Mouse (Mus musculus) midbrain, postnatal 0 days (tissue): ENCODE results near the gene Gal. TPM values are rescaled to one million over a fixed set of nuclear protein-coding genes. Genes with fewer than 3 reads are reported as not detected.
A peak's percentile ranks its signal among the peaks of the same experiment; 100 is the strongest.

Experiments used
- ATAC-seq: fragments of 200-750 bp; cut with Nextera tagmentation; 2 replicates; pipeline ENCODE4 v1.8.0; 2017; ENCODE audit warnings: moderate number of reproducible peaks, mild to moderate bottlenecking, moderate TSS enrichment, moderate library complexity; ENCODE audit not compliant: low FRiP score
- DNase-seq: peaks from one replicate; pipeline ENCODE4 v3.0.0-alpha.2; 2015; ENCODE audit warnings: low spot score
- H3K27ac ChIP-seq: fragments of 300-500 bp; sonication (generic); 2 replicates; pipeline ENCODE4 v1.5.1; 2014; ENCODE audit warnings: low read depth, mild to moderate bottlenecking, low read length, mixed read lengths
- H3K27me3 ChIP-seq: fragments of 300-500 bp; sonication (generic); 2 replicates; pipeline ENCODE4 v1.6.1; 2014; ENCODE audit warnings: low read length, control low read depth, mixed read lengths; ENCODE audit not compliant: insufficient read depth
- H3K36me3 ChIP-seq: fragments of 300-500 bp; sonication (generic); 2 replicates; pipeline ENCODE4 v1.6.1; 2014; ENCODE audit warnings: low read length, control low read depth, mixed read lengths; ENCODE audit not compliant: insufficient read depth
- H3K4me1 ChIP-seq: fragments of 300-500 bp; sonication (generic); 2 replicates; pipeline ENCODE4 v1.6.1; 2014; ENCODE audit warnings: mild to moderate bottlenecking, control low read depth, antibody characterized with exemption, low read length, mixed read lengths; ENCODE audit not compliant: insufficient read depth
- H3K4me2 ChIP-seq: fragments of 300-500 bp; sonication (generic); 2 replicates; pipeline ENCODE4 v1.6.1; 2014; ENCODE audit warnings: low read depth, mild to moderate bottlenecking, low read length, mixed read lengths; ENCODE audit not compliant: poor library complexity, severe bottlenecking
- H3K4me3 ChIP-seq: fragments of 300-500 bp; sonication (generic); 2 replicates; pipeline ENCODE4 v1.5.1; 2014; ENCODE audit warnings: low read depth, mild to moderate bottlenecking, low read length, moderate library complexity
- H3K9ac ChIP-seq: fragments of 300-500 bp; sonication (generic); replicated peaks from 2 replicates; pipeline ENCODE4 v1.6.1; 2014; ENCODE audit warnings: mild to moderate bottlenecking, low read length, moderate library complexity, mixed read lengths; ENCODE audit not compliant: poor library complexity, severe bottlenecking
- H3K9me3 ChIP-seq: fragments of 300-500 bp; sonication (generic); 2 replicates; pipeline ENCODE4 v1.6.1; 2016; ENCODE audit warnings: low read length, control low read depth
- CTCF ChIP-seq: IDR thresholded peaks from 2 replicates; pipeline ENCODE4 v1.5.1; 2016; ENCODE audit warnings: antibody characterized with exemption, mild to moderate bottlenecking
- WGBS: fragments of 180-500 bp; shearing (Covaris S2); extraction: QIAGEN DNeasy Blood & Tissue Kit; methylation state at CpG from one replicate; pipeline ENCODE4 v1.1.7; 2014; 5-methylcytosine and 5-hydroxymethylcytosine counted together
- polyA plus RNA-seq: library from polyadenylated mRNA; unstranded; fragments of >200 nt; fragmentation: Nextera tagmentation; extraction: Ambion mirVana; gene quantifications from 2 replicates; pipeline ENCODE4 v1.2.1, GENCODE M21; 2015
- total RNA-seq: library from RNA; depleted of rRNA; stranded (reverse); fragments of >200 nt; gene quantifications from 2 replicates; pipeline ENCODE4 v1.2.3, GENCODE M21; 2014

The Gal gene
- total and polyA plus RNA-seq, 2 experiments from 2014 or later, result 1.9 to 30.0 TPM

DNA sequence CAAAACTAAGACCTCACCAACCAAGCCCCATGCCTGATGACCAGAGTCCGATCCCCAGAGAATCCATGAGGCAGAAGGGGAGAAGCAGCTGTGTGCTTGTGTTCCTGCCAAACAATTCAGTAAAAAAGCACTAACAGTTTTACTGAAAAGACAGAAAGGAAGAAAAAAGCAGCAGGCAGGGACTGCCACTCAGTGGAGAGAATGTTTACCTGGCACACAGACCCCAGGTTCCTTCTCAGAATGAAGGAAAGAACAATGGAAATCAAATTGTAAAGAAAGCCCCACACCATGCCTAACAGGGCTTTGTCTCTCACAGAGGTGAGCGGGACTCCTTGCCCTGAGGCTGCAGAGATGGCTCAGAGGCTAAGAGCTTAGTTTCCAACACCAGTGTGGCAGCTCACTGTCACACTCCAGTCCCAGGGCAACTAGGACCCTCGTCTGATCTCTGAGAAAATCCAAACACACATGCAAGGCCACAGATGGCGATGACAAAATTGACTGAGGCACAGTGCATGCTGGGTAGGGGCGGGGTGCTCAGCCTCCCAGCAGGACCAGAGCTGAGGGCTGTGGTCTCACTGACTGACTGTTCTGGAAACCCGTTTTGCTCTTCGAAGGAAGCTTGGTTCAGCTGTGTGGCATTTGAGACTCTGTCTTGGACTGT, 14.9 kb upstream of the Gal start:
- H3K4me1 ChIP-seq, result 0 out of 2 replicates have a peak, but pooled peaks cover 2% of the 10 kb centered on the region
- no peak overlapping the region for H3K9ac ChIP-seq
- no peak overlapping the region for H3K4me3 ChIP-seq
- WGBS, result 41% methylated on average over 7 of the region's 7 CpGs
- no peaks in the 10 kb centered on the region for H3K27me3 ChIP-seq
- no peak overlapping the region for H3K4me2 ChIP-seq
- H3K27ac ChIP-seq, result no peak overlapping the region
- peak; percentile 59 for TF ChIP-seq CTCF
- no peaks in the 10 kb centered on the region for H3K9me3 ChIP-seq
- ATAC-seq (no peak), DNase-seq (peak; percentile 55)
- no peaks in the 10 kb centered on the region for H3K36me3 ChIP-seq

GRCm38 (mm10) chr19:3428057-3428830, 13.9 kb upstream of the Gal start:
- H3K27ac ChIP-seq, result no peak overlapping the region

DNA sequence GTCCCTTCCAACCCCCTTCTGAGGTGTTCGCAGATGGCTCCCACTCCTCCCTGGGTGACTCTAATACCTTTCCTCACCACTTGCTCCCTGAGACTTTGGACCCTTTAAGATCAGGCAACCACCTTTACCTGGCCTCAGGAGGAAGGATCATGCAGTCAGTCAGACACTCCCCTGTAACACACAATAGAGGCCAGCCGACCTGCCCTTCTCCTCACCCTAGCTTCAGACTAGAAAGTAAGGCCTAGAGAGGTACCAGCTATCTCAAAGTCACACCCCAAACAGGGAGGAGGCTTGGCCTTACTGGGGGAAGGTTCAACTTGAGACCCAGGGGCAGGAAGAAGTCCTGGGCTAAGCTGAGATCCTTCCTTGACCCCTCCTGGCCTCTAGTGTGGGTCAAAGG, 9.9 kb upstream of the Gal start:
- no peak overlapping the region for H3K4me3 ChIP-seq
- 84% methylated on average over 2 of the region's 2 CpGs for WGBS
- DNase-seq (no peak), ATAC-seq (no peak)
- H3K9ac ChIP-seq, result no peak overlapping the region
- no peaks in the 10 kb centered on the region for H3K36me3 ChIP-seq
- H3K27ac ChIP-seq, result no peak overlapping the region
- no peaks in the 10 kb centered on the region for H3K27me3 ChIP-seq
- H3K9me3 ChIP-seq, result no peaks in the 10 kb centered on the region
- H3K4me1 ChIP-seq, result no peaks in the 10 kb centered on the region
- no peak overlapping the region for H3K4me2 ChIP-seq
- no peak for TF ChIP-seq CTCF

More at GRCm38 (mm10) chr19:3428057-3428830, 13.9 kb upstream of the Gal start:
- WGBS, result 85% methylated on average over 15 of the region's 15 CpGs
- no peak for TF ChIP-seq CTCF
- peak; percentile 24 for DNase-seq
- no peak for ATAC-seq
- Histone ChIP-seq H3K4me1 (0 out of 2 replicates have a peak, but pooled peaks cover 2% of the 10 kb centered on the region), H3K9ac (no peak overlapping the region), H3K9me3 (no peaks in the 10 kb centered on the region), H3K4me2 (no peak overlapping the region), H3K4me3 (no peak overlapping the region), H3K27me3 (no peaks in the 10 kb centered on the region), H3K36me3 (no peaks in the 10 kb centered on the region)

GRCm38 (mm10) chr19:3422981-3423380, 8.6 kb upstream of the Gal start:
- Histone ChIP-seq H3K4me2 (no peak overlapping the region), H3K36me3 (no peaks in the 10 kb centered on the region), H3K4me1 (no peaks in the 10 kb centered on the region), H3K9ac (no peak overlapping the region), H3K9me3 (no peaks in the 10 kb centered on the region), H3K27me3 (no peaks in the 10 kb centered on the region), H3K27ac (no peak overlapping the region), H3K4me3 (no peak overlapping the region)
- TF ChIP-seq CTCF, result no peak
- ATAC-seq (no peak), DNase-seq (no peak)
- 59% methylated on average over 4 of the region's 4 CpGs for whole genome bisulfite sequencing

- no peak overlapping the region for H3K9ac ChIP-seq
- H3K9me3 ChIP-seq, result no peaks in the 10 kb centered on the region
- H3K27me3 ChIP-seq, result no peaks in the 10 kb centered on the region
- no peak for TF ChIP-seq CTCF
- H3K36me3 ChIP-seq, result no peaks in the 10 kb centered on the region
- DNase-seq (peak; percentile 31), ATAC-seq (no peak)
- H3K4me3 ChIP-seq, result no peak overlapping the region
- no peak overlapping the region for H3K4me2 ChIP-seq
- H3K27ac ChIP-seq, result no peak overlapping the region
- WGBS, result 32% methylated on average over 6 of the region's 6 CpGs
- H3K4me1 ChIP-seq, result no peaks in the 10 kb centered on the region
Measured at GRCm38 (mm10) chr19:3422488-3422887, 8.1 kb upstream of the Gal start.

GRCm38 (mm10) chr19:3419251-3419650, 4.9 kb upstream of the Gal start:
- Histone ChIP-seq H3K36me3 (no peaks in the 10 kb centered on the region), H3K4me2 (no peak overlapping the region), H3K4me1 (no peaks in the 10 kb centered on the region), H3K9ac (no peak overlapping the region), H3K27me3 (no peaks in the 10 kb centered on the region), H3K27ac (no peak overlapping the region), H3K4me3 (no peak overlapping the region), H3K9me3 (no peaks in the 10 kb centered on the region)
- 66% methylated on average over 5 of the region's 5 CpGs for WGBS
- TF ChIP-seq CTCF, result 0 out of 2 replicates have a peak, but pooled peaks have one; percentile 2
- DNase-seq (no peak), ATAC-seq (no peak)
